Mouse (Mus musculus): ENCODE results near the gene Arsj. TPM values are rescaled to one million over a fixed set of nuclear protein-coding genes. Genes with fewer than 3 reads are reported as not detected.

The Arsj gene
- total RNA-seq, 2 experiments from 2014 or later: not detected

DNA sequence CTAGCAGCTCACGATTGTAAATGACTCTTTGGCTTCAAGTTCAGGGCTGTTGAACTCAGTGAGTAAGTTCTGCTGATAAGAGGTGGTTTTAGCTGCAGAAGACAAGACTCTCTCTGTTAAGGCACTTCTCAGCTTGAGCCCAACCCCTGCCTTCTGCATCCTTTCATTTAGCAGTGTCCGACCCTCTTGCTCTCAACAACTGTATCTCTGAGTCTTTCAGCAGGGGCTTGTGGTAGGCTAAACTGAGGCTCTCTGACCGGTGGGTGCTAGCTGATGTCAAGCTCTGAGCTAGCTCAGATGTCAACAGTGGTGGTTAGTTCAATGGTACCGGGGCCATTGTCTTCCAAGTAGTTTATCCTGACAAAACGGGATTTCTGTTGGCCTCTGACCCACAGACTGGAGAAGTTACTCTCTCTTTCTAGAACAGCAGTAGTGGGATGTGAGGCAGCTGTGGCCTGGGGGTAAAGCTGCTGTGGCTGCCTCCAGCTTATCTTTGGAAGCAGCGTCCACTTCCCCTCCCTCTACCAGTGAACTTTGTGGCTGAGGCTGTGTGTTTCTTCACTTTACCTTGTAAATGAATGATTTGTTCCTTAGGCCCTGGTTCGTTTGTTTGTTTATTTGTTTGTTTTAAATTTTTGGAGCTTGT lies 34.6 kb downstream of the Arsj start:
- peak; percentile 64; the same call in 1 of the 2 replicates for ATAC-seq (replicated peaks; ENCODE audit: low FRiP score, low TSS enrichment, poor library complexity, severe bottlenecking)

DNA sequence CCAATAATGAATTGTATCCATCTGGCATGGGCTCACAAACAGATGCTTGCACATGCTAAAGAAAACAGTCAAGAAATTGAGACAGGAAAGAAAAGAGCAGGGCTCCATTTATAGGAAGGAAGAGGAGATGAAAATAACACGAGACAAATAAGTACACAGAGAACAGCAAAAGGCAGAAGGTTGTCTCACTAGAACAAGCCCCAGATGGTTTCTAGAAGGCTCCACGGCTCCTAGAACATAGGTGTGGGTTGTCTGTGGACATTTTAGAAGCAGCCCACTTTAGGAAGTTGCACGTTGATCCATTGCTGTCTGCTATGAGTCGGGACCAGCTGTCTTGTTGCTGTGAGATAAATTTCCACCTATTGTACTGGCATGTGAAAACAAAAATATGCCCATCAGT lies 37.2 kb downstream of the Arsj start:
- ATAC-seq (replicated peaks; ENCODE audit: low FRiP score, low TSS enrichment, poor library complexity, severe bottlenecking): no peak

DNA sequence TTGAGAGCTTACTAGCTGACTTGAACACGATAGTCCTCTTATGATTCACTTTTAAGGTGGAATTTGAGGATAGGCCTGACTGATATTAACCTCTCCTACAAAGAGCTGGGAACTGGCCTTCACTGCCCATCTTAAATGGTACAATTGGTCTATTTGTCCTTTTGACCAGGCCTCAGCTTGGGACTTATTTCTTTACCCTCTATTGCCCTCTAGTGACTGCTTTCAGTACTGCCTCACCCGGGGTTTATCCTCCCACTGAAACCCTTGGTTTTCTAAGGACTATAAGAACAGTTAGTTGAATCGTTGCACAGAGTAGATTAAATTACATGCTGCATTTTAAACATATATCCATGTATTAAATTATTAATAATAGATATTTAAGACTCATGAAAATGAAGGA lies 39.4 kb downstream of the Arsj start:
- peak; percentile 93 for ATAC-seq (replicated peaks; ENCODE audit: low FRiP score, low TSS enrichment, poor library complexity, severe bottlenecking)

DNA sequence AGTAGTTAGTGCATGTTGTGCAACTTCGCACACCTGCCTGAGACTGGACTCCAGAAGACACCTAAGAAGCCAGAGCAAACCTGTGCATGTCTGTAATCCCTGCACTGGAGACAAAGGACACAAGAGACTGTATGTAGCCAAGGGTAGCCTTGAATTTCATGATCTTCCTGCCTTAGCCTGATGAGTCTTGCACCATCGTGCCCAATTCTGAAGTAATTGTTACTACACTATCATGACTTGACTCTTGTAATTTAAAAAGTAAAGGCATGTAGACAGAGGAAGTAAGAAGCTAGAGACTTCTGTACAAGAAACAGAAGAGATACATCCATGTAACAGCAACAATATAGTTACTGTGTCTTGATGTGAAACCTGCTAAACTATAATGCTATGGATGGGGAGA lies 40.7 kb downstream of the Arsj start:
- ATAC-seq (replicated peaks; ENCODE audit: low FRiP score, low TSS enrichment, poor library complexity, severe bottlenecking): no peak

DNA sequence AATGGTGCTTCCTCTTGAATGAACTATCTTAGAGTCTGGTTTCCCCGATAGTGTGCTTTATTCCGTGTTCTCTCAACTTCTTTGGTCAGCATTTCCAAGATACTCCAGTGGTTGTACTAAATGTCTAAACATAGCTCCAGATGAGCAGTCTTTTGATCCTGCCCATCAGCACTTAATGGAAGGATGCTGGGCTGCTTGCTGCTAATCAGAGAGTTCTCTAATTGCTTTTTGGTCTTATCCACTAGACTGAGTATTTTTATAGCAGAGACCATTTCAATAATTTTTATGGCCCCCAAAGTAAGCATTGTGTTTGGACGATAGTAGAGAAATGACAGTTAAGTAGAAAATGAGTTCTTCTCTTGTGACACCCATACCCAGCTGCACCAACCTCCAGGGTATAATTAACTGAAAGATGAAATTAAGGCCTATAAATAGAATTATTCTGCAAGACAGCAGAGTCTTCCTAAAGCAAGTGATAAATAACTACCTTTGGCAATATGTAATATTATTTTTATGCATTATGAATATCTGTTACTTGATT lies 67.1 kb downstream of the Arsj start:
- no peak for ATAC-seq (replicated peaks; ENCODE audit: low FRiP score, low TSS enrichment, poor library complexity, severe bottlenecking)

DNA sequence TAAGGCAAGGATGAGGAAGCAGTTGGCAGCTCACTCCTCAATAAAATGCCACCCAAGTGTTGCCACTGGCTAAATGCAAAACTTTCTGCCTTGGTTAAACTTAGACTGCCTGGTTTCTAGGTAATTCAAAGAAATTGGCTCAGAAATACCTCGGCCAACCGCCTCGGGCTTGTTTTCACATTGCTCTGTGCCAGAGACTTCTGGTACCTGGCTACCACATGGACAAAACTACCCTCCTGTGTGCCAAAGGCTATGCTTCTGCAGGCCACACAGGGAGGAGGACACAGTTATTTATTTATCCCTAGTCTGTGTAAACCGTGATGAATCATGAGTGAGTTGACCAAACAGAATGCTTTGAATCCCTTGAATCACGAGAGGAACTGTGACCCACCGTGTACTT lies 75.8 kb downstream of the Arsj start:
- ATAC-seq (replicated peaks; ENCODE audit: low FRiP score, low TSS enrichment, poor library complexity, severe bottlenecking): no peak

DNA sequence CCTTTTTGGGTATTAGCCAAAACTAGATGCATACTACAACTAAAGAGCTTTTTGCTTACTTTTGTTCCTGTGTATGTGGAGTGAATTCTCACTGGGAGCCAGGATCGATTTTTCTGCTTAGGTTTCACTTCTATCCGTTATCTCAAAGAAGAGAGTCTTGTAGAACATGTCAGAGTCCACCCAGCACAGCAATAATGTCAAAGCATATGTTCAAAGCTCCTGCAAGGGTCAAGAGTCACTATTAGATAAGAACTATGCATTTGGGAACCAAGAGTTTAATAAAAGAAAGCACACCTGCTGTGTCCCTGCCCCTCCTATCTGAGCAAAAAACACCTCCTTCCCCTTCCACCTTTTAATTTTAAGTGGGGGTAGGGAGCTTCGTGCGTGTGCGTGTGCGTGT lies 85.6 kb downstream of the Arsj start:
- ATAC-seq (replicated peaks; ENCODE audit: low FRiP score, low TSS enrichment, poor library complexity, severe bottlenecking): no peak

DNA sequence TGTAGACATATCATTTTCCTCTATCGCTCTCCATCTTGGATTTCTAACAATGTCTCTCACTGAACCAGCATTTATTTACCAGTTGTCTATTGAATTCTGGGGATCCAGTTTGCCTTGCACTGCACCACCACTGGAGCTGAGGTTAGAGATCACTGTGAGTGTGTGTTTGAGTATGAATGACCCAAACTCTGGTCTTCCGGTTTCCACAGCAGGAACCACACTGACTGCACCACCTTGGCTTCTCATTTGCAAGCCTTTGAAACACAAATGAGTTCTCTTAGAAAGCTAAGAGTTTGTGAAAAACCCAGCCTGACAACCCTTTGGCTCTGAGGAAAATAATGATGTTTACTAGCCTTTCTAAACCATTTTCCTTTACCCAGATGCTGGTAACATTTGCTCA lies 86.0 kb downstream of the Arsj start:
- ATAC-seq (replicated peaks; ENCODE audit: low FRiP score, low TSS enrichment, poor library complexity, severe bottlenecking): no peak

DNA sequence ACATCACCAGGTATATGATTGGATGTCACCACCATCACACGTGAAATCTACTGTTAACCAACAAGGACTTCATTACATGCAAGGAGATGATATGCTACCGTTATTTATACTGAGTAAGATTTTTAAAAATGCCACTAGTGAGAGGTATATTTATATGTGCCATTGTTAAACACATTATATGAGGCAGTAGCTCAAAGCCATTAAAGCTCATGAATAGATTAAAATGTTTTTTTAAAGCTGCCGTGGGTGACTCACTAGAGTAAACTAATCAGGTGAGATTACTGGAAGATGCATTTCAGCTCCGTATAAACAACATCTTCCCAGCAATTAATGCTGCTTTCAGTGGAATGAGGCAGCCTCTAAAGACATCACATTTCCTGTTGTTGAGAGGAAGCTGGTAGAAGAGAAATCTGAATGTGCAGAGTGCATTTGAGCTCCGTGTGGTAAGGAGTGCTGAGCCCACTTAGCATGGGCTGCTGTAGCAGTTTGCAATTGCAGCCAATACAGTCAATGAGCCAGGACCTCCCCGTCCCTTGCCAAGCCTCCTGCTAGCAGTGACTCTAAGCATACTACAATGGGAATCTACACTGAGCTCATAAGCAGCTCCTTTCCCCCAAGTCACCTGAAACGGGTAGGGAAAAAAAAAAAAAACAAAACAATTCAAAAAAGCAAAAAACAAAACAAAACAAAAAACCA lies 92.5 kb downstream of the Arsj start:
- ATAC-seq (replicated peaks; ENCODE audit: low FRiP score, low TSS enrichment, poor library complexity, severe bottlenecking): no peak

DNA sequence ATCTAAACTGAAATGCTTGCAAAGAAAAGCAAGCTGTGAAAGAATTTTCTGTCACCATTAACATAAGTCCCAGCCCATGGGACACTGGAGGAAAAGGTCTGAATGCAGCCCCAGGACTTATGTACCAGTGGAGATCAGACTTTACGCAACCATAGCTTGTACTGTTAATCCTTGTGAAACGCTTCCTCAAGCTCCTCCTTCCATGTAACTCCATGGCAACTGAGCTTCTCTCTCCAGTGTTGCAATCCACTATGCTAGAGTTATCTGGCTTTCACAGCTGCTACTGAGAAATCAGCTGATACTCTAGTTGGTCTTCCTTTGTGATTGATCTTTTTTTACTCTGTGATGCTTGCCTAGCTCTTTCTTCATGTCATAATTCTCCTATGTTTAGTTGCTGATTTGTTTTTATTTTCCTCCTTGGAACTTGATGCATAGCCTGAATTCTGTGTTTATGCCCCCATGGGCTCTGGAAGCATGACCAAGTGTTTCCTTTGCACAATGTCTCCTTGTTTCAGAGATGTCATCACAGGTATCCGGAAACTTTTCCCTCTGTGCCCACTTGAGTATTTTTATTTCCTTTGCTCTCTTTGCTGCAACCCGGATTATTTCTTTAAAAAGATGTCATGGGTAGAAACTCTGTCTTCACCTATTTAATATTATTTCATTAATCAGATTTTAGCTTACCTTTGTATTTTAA lies 99.8 kb downstream of the Arsj start:
- ATAC-seq (replicated peaks; ENCODE audit: low FRiP score, low TSS enrichment, poor library complexity, severe bottlenecking): no peak

DNA sequence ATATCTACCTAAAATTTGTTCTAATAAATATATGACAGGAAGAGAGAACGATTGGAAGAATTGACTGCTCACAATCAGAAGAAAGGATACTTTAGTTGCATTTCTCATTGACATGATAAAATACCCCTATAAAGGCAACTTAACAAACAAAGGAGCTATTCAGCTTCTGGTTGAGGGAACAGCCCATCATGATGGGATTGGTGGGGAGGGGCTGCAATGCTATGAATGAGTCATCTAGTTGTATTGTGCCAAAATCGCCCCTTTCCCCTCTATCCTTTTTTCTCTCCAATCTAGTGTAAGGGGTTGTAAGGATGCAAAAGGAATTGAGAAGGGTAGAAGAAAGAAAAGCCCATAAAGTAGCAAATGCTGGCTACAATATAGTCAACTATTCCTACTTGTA lies 100.8 kb downstream of the Arsj start:
- ATAC-seq (replicated peaks; ENCODE audit: low FRiP score, low TSS enrichment, poor library complexity, severe bottlenecking): no peak

Other genes with a start within 250 kb of the Arsj start
- gene Camk2d, start 232.6 kb downstream of the Arsj start, total RNA-seq (2014; fragmentation: Nextera tagmentation): 4.1 and 4.7 TPM in 2 replicates
- gene Camk2d, start 232.6 kb downstream of the Arsj start, total RNA-seq (2017): 3.1 and 3.2 TPM in 2 replicates

Measured in megakaryocyte-erythroid progenitor cell, adult 5-6 weeks (primary cell).